ENCODE assay signal across 26 mouse cellular contexts in genomic region chr9:25340412-25340811, GRCm38 (mm10).
"Had no signal": no experiment of that assay in that cellular context is flagged by ENCODE, and none has a peak within 500 bp of the region (broad histone marks: within the 10 kb centered on the region; RNA-seq: fewer than 3 reads in every experiment).

No protein-coding gene starts in this region.

- H3K36me3 ChIP-seq: heart, embryonic 13.5 days; heart, embryonic 15.5 days; hindbrain, embryonic 10.5 days; hindbrain, embryonic 12.5 days; intestine, embryonic 15.5 days; limb, embryonic 12.5 days; liver, embryonic 13.5 days had no signal

- H3K27ac ChIP-seq: gastrocnemius, adult 2 months; heart, adult 2 months; heart, embryonic 13.5 days; heart, embryonic 15.5 days; hindbrain, embryonic 10.5 days; hindbrain, embryonic 12.5 days; hindbrain, embryonic 14.5 days; intestine, embryonic 15.5 days; layer of hippocampus, adult 2 months; left cerebral cortex, adult 2 months; limb, embryonic 12.5 days; liver, embryonic 13.5 days had no signal

- DNase-seq: gastrocnemius, adult 2 months; gastrocnemius, postnatal 10 days; gastrocnemius, postnatal 25 days; heart, adult 2 months; heart, postnatal 4 days; kidney, adult 18-20 months; kidney, adult 8-10 months; kidney, postnatal 10 days; kidney, postnatal 25 days; kidney, postnatal 4 days; liver; liver, embryonic 13.5 days had no signal

- ATAC-seq: hindbrain, embryonic 16.5 days; inflammation-experienced regulatory T-cells, adult 6 months; intestine, embryonic 15.5 days; intestine, postnatal 0 days had no signal

- H3K4me1 ChIP-seq: heart, embryonic 15.5 days; hindbrain, embryonic 10.5 days; hindbrain, embryonic 12.5 days; intestine, embryonic 15.5 days; limb, embryonic 12.5 days; liver, embryonic 13.5 days had no signal

- H3K27me3 ChIP-seq: heart, embryonic 13.5 days; heart, embryonic 15.5 days; hindbrain, embryonic 12.5 days; intestine, embryonic 15.5 days; limb, embryonic 12.5 days; liver, embryonic 13.5 days had no signal

- H3K4me3 ChIP-seq: gastrocnemius, adult 2 months; heart, adult 2 months; heart, embryonic 13.5 days; heart, embryonic 15.5 days; hindbrain, embryonic 10.5 days; hindbrain, embryonic 12.5 days; intestine, embryonic 15.5 days; layer of hippocampus, adult 2 months; left cerebral cortex, adult 2 months; limb, embryonic 12.5 days; liver, embryonic 13.5 days had no signal

- H3K9ac ChIP-seq: heart, embryonic 13.5 days; heart, embryonic 15.5 days; hindbrain, embryonic 12.5 days; hindbrain, embryonic 14.5 days; intestine, embryonic 15.5 days; limb, embryonic 12.5 days; liver, embryonic 13.5 days had no signal

- H3K4me2 ChIP-seq: heart, embryonic 11.5 days; heart, embryonic 13.5 days; heart, embryonic 15.5 days; hindbrain, embryonic 12.5 days; hindbrain, embryonic 14.5 days; intestine, embryonic 15.5 days; limb, embryonic 12.5 days; liver, embryonic 11.5 days; liver, embryonic 13.5 days had no signal

- H3K9me3 ChIP-seq: heart, embryonic 13.5 days; heart, embryonic 15.5 days; hindbrain, embryonic 10.5 days; hindbrain, embryonic 12.5 days; intestine, embryonic 15.5 days; limb, embryonic 12.5 days; liver, embryonic 13.5 days had no signal
